Mouse (Mus musculus) gastrocnemius, adult 8-10 months (tissue): ENCODE results near the gene Gm10643. TPM values are rescaled to one million over a fixed set of nuclear protein-coding genes. Genes with fewer than 3 reads are reported as not detected.

ENCODE experiments used
- DNase-seq, 2 experiments: peaks; one replicate each; pipeline ENCODE4 v3.0.0; 2022; ENCODE audit warnings: low spot score in 2 of 2
- total RNA-seq, 4 experiments: library from RNA; stranded (reverse); gene quantifications; 2 replicates each; pipeline ENCODE4 v1.2.4; 2022

Gm10643 gene
- total RNA-seq, 4 experiments from 2014 or later: 0.77 to 1.4 (median 1.1) TPM

DNA sequence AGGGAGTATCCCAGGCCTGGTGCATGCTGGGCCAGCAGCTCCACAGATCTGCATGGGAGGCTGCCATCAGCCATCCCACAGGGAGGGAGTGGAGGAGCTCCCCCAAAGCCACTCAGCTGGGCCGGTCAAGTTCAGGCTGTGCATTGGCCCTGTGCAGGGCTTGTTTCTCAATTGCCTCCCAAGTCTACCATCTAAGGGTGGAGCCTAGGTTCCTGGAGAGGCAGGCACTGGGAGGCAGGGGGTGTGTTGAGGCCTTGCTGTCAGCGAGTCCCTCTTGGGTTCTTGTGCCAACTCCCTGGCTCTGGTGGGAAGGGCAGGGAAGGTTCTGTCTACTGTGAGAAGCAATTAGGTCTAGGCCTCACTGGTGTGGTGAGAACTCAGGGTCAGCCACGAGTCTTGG lies 7.0 kb upstream of the Gm10643 start:
- DNase-seq: no peak

DNA sequence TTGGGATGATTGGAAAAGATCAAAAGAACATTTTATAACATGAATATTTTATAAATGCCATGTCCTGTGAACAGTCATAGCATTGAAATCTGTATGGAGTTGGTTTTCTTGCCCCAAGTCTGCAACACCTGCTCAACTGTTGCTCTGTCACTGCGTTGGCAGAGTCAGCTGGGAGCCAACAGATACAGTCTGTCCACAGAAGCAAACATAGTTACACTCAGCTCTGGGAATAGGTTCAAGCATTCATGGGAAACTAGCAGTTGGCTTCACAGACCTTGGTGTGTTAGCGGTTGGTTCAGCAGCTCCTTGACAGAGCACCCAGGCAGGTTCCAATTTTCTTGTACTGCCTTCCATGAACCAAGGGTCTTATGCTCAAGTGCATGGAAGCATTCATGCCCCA lies 5.7 kb upstream of the Gm10643 start:
- DNase-seq: no peak

DNA sequence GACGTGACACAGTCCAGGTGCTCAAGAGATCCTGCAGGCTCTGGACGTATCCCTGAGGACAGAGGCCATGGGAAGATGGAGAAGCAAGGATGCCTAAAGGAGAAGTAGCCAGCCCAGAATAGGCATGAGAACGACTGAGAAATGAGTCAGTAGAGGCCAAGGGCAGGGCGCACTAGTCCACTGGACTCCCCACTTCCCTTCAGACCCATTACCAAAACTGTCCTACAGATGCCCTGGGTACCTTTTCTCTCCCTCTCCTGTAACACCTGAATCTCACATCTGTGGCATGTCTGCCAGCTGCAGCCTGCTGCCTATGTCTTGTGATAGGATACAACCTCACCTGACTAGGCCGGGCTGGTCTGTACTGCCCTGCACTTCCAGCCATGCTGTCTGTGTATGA lies 5.3 kb upstream of the Gm10643 start:
- no peak for DNase-seq

DNA sequence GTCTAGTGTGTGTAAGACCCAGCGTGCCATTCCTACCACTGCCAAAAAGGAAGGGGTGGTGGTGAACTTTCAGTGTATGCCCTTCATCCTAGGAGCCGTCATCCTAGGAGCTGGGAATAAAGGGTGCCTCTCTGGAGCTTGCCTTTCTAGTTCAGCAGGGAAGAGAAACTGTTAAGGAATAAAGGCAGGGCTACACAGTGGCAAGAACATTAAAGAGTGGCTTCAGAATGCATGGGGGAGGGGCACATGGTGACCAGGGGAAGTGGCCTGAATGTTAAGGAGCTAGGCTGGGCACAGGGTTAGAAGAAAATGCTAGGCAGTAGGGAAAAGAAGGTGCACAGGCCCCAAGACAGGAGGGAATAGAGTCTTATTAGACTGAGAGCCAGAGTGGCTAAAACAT lies 4.8 kb upstream of the Gm10643 start:
- no peak for DNase-seq

DNA sequence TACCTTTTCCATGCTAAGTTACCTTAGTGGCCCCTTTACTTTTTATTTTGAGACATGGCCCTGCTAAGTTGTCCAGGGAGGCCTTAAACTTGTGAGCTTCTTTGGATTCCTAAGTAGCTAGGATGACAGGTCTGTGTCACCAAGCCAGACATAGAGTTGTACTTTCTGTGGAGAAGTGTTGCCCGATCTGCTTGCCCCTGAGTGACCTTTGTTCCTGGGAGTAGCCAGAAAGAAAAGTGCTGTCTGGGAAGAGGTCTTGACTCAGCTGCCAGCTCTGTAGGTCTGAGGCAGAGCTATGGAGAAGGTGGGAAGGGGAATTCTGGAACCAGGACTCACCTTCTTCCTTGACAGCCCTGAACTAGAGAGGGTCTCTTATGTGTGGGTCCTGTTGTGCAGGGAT lies 4.2 kb upstream of the Gm10643 start:
- no peak for DNase-seq

DNA sequence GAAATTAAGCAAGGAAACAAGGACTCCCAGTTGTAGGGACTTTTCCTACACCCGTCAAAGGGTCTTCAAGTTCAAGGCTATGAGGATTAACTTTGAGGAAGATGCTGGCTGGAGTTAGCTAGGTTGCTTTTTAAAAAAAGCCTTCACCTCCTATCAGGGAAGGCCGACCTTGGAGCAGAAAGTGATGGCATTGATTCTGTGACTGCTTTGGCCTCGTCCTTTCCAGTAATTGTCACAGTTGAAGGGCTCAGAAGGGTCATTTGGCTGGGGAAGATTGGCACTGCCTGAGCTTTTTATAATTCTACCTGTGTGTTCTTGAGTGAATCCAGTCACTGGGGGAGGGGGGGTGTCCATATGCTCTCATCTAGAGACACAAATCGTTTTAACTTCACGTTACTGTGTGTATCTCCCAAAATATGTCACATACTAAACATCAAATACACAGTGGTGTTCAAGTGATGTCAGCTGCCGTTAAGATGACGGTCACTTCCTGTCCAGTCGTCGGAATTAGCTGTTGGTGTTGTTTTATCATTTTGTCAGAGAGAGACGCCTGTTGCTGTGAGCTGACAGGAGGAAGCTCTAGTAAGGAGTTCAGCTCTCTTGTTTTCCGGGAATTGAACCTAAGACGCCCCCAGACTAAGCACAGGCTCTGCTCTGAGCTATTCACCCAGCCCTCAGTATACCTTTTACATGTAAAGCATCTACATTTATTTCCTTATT lies 3.5 kb upstream of the Gm10643 start:
- no peak for DNase-seq

DNA sequence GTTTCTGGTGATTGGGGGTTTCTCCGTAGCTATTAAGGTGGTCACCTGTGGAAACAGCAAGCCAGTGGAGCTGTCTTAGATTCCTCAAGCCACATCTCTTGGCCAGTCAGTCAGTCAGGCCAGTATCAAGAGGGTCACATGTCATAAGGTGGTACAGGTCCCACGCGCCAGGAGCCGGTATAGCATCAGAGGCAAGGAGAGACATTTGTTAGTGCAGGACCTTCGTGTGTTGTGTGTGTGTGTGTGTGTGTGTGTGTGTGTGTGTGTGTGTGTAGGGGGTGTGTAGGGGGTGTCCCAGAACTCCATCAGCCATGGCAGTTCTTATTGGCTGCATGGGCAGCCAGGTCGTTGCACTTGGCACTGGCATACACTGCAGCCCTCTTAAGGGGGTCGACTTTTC lies 3.0 kb upstream of the Gm10643 start:
- DNase-seq: no peak

DNA sequence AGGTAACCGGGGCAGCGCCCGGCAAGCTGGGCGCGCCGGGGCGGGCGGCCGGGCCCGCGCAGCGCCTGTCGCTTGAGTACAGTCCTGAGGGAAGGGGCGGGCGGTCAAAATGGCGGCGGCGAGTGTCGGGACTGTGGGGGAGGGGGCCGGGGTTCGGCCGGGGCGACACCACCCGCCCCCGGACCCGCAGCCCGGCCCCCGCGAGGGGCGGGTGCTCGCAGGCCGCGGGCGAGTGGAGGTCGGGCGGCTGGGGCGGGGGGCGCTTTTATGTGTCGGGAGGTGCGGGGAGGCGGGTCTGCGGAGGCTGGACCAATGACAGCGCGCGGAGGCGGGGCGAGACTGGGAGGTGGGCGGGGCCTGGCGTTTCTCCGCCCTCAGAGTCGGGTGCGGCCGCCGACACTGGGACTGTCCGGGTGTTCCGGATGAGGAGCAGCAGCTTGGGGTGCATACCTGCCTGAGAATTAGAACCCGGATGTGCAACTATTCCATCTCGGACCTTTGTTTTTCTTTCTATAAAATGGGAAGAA lies 2.2 kb upstream of the Gm10643 start:
- DNase-seq: peak; percentile 91 to 92

DNA sequence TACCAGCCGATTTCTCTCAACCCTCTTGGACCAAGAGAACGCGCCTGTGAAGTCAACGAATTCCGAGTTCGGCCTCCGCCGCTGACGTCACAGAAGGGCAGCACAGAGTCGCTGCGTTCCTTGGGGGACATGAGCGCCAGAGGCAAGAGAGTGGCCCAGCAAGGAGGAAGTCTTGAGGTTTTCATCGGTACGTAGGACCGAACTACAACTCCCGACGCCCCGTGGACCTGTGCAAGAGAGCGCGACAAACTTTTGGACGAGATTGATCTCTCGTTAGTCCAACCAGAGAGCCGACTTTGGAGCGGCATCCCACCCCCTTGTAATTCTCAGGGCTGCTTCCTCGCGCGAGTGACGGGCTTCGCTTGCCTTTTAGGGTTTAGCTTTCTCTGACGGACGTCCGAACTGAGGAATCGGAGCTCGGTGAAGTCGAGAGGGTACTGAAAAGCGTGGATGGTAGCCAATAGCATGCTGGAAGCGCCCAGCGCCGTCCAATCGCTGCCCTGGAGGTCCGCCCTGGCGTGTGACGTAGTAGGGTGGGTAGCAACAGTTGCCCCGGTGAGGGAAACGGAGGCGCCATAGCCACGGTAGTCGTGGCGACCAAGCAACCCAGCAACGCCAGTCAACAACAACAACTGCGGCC lies 1.5 kb upstream of the Gm10643 start, which contains the start of gene Rfx1:
TSS of gene Rfx1 (plus strand) at position 544 of the 640 bp plus-strand sequence.
- peak; percentile 99 for DNase-seq

DNA sequence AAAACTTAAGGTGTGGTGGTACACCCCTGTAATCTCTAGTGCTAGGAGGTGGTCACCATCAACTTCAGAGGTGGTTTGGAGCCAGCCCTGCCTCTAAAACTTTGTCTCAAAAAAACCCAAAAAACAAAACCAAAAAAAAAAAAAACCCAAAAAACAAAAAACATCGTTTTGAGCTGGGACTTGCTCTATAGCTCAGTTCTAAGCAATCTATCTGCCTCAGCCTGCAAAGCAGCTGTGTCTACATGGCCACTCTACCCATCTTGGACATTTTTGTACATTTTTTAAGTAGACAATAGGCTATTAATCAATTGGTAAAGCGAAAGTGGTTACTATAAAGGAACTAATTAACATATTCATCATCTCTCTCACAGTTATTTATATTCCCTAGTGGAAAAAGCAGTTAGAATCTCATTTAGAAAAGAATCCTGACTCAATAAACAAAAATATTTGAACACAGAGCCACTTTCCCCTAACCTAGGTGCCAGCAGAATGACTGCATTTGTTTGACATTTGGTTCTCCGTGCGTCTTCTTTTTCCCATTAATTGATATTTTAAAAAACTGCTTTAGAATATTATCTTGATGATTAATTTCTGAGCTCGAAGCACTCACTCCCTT lies 628 bp upstream of the Gm10643 start:
- DNase-seq: no peak

DNA sequence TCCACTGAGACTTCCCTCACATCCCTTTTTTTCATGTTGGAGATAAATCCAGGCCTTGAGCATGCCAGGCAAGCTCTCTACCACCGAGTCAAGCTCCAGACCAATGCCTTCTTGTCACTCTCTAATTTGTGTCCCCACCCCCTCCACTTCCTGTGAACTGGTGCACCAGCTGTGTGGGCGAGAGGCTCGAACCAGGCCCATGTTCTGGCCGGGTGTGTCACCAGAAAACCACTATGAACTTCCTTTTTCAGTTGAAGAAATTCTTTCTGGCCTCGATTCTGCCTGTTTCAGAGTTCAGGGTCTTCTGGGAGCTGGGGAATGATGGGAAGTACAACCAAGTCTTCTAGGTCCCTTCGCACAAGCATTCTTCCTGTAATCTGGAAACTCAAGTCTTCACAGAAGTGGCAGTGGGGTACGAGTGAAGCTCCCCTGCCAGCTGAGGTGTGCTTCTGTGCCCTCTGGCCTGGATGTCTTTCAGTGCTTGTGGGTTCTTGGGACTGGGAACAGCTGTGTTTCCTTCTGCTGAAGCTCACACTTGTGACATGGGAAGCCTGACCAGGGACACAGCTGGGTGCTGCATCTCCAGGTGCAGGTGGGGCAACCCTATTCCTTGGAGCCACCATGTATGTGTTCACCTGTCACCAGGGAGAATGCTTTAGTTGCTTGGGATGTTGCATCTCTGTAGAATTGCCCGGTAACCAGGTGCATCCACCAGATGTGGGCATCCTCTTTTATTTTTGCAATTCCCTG lies 901 bp downstream of the Gm10643 start:
- no peak for DNase-seq

DNA sequence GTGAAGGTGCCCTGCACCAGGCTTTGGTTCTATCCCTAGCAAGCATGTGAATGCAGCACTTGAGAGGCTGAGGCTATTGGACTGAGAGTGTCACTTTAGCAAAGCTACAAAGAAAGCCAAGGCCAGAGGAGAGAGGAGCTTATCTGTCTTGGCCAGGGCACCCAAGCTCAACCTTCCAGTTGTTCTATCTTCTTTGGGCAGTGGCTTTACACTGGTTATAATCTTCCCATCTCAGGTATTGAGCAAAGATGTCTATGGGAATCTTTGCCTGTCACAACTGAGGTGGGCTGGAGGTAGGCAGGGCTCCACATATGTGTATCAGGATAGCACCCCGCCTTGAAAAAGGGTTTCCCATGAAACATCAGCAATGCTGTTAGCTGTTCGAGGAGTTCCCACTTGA lies 4.7 kb downstream of the Gm10643 start:
- DNase-seq: no peak

DNA sequence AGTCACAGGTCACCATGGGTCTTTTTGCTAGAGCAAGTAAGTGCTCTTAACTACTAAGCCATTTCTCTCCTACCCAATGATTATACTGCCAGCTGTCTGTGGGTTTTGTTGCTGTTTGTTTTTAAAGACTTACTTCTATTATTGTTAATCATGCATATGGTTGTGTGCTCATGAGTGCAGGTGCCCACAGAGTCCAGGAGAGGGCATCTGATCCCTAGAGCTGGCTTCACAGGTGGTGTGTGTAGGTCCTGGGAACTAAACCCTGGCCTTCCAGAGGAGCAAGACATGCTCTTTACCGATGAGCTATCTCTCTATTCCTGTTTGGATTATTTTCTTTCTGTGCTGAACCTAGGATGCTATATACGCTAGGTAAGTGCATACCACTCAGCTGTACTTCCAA lies 5.7 kb downstream of the Gm10643 start:
- DNase-seq: no peak

DNA sequence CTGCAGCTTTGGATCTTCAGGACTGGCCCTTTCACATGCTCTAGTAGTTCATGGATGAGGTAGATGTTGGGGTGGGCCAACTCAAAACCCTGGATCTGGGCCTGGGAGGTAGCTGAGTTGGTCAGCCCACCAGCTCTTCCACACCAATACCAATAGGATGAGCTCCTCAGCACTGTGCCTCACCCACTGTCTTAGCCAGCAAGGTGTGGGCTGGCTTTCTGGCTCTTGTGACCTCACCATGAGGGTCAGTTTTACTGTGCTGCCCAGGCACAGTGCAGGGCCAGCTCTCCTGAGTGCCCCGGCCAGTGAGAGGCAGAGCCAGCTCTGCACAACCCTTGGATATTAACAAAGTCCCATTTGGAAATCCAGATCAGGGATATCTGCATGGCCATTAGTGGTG lies 7.1 kb downstream of the Gm10643 start:
- no peak for DNase-seq

DNA sequence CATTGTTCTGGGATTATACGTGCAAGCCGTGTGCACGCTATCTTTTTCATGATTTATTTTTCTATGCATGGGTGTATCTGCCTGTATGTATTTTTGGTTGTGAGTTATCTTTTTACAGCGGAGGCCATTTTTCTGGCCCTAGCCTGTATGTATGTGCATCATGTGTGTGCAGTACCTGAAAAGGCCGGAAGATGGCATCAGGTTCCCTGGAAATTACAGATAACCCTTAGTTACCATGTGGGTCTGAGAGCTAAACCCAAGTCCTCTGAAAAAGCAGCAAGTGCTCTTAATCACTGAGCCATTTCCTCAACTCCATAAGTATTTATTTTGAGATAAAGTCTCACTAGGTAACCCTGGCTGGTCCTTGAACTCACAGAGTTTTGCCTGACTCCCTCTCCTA lies 11.7 kb downstream of the Gm10643 start:
- no peak for DNase-seq

DNA sequence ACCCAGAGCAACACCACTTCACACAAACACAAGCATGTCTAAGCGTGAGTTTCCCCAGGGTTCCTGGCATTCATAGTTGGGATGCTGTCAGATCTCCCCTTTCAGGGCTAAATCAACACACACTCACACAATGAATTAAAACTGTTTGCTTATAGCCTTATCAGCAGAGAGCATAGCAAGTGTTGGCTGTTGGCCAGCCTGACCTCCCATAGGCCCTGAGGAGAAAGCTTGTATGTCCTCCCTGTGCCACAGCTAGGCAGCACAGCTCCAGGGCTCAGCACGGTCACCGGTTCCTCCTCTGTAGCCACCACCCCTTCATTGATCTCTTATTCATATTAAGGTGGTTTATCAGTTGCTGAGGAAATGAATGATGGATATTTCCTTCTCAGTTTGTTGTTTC lies 12.2 kb downstream of the Gm10643 start:
- DNase-seq: no peak

DNA sequence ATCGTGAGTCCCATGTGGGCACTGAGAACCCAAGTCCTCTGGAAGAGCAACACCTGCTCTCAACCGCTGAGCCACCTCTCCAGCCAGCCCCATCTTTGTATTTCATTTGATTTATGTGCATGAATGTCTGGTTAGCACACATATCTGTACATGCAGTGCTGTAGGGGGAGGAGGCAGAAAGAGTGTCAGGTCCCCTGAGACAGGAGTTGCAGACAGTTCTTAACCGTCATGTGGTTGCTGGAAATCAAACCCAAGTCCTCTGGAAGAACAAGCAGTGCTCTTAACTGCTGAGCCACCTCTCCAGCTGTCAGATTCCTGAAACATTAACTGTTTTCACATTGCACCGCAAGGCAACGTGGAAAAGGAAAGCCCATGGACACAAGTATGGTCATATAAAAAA lies 16.8 kb downstream of the Gm10643 start:
- no peak for DNase-seq

DNA sequence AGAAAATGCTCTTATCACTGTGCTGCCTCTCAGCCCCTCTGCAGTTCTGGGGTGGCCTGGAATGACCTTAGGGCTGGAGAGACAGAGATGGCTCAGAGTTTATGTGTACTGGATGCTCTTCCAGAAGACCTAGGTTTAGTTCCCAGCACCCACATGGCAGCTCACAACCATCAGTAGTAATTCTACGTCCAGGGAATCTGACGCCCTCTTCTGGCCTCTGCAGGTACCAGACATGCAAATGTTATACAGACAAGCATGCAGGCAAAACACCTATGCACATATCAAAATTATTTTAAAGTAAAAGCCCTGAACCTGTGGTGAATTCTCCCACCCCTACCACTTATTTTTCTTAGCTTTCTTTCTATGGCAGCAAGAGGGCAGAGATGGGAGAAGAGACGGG lies 18.4 kb downstream of the Gm10643 start:
- no peak for DNase-seq

DNA sequence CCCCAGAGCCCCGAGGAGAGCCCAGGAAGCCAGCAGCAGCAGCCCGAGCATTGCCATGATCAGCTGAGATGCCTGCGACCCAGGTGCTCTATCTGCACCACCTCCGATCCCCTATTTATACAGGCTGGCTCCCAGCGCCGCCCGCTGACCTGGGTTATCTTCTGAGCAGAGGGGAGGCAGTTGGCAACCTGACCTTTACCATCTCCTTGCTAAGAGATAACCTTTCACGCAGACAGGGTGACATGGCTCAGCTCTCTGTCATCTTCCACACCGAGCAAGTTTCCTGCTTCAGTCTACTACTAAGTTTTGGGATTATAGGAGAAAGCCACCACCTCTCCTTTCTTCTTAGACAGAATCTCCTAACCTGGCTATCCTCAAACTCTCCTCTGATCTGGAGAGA lies 20.0 kb downstream of the Gm10643 start, which contains the start of gene Rln3:
TSS of gene Rln3 (minus strand) at position 101 of the 400 bp plus-strand sequence.
- DNase-seq: no peak

DNA sequence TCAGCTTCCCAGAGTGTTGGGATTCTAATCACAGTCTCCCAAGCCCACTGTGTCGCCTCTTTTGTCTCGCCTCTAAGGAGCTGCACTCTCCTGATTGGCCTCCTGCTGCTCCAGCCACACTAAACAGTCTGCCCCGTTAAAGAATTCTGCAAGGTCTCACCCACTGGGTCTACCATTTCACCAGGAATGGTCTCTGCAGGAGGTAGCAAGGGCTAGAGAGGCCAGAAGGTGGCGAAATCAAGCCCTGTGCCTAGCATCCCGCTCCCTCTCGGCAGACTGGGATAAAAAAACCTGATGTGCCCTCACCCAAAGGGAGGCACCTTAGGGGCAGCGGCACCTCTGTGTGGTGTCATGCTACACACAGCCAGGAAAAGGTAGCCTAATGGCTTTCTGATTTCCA lies 20.8 kb downstream of the Gm10643 start:
- DNase-seq: no peak

DNA sequence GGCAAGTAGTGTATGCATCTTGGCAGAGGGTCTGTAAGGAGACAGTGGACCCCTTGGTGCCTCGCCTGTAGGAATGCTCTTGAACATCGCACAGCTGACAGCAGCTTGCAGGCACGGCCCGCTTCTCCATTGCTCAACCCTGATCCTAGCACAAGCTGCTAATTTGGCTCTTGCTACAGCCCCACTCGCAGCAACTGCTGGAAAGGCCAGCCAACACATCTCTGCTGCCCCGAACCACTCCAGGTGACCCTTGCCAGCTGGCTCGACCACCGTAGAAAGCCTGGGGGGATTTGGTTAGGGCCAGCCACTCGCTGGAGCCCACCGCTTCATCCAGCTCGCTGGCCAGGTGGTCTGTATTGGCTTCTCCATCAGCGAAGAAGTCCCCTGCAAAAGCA lies 22.0 kb downstream of the Gm10643 start:
- no peak for DNase-seq
